Mouse (Mus musculus): ENCODE results near the gene Slc16a3.

Slc16a3 gene

GRCm38 (mm10) chr11:121010044-121010755 is 61.9 kb downstream of the Slc16a3 start:
- ATAC-seq (ENCODE audit: insufficient number of reproducible peaks, low FRiP score, low TSS enrichment): no peak

All from cerebellum, adult (tissue).